In the genomic region with DNA sequence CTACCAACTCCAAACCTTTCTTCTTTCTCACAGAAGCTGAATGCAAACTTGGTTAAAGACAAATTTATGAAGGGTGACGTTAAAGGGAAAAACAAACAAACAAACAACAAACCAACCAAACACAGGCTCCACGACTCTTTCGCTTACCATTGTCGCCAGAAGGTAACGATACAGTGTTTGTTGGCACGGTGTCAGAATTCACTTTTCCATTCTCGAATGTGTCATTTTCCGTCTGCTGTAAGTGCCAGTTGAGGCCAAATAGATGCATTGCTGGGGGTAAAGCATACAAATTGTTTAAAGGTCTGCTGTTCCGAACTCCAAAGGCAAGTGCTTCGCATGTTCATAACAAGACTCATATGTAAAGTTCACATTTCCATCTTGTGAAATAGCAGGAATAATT, we compare ENCODE assay signal across 22 mouse cellular contexts.
A peak's percentile ranks its signal among the peaks of the same experiment; 100 is the strongest.
DNase-seq lines count a peak whose midpoint lies in the region; ATAC-seq and TF ChIP-seq lines count a peak whose summit lies in the region.
"Had no signal": no experiment of that assay in that cellular context is flagged by ENCODE, and none has a peak within 500 bp of the region (broad histone marks: within the 10 kb centered on the region; RNA-seq: fewer than 3 reads in every experiment).

No protein-coding gene starts in this region.

- H3K4me1 ChIP-seq in forebrain, embryonic 14.5 days (ENCODE audit: control insufficient read depth, insufficient read depth, low read length), result no peaks in the 10 kb centered on the region
- peaks cover 7% of the 10 kb centered on the region; the same call in 1 of the 2 replicates for H3K4me1 ChIP-seq in forebrain, embryonic 10.5 days
- peaks cover 6% of the 10 kb centered on the region; the same call in 1 of the 2 replicates for H3K4me1 ChIP-seq in forebrain, postnatal 0 days (ENCODE audit: insufficient read depth)
- peaks cover 9% of the 10 kb centered on the region for H3K4me1 ChIP-seq in forebrain, embryonic 13.5 days
- no peaks in the 10 kb centered on the region for H3K4me1 ChIP-seq in midbrain, embryonic 14.5 days (ENCODE audit: control insufficient read depth, insufficient read depth, low read length)

- no peaks in the 10 kb centered on the region for H3K27me3 ChIP-seq in forebrain, embryonic 14.5 days (replicated peaks; ENCODE audit: control insufficient read depth, insufficient read depth, low read length)
- H3K27me3 ChIP-seq in forebrain, embryonic 10.5 days (ENCODE audit: poor library complexity, severe bottlenecking), result no peaks in the 10 kb centered on the region
- H3K27me3 ChIP-seq in forebrain, postnatal 0 days (ENCODE audit: insufficient read depth, low read length), result no peaks in the 10 kb centered on the region
- H3K27me3 ChIP-seq in forebrain, embryonic 13.5 days, result no peaks in the 10 kb centered on the region
- no peaks in the 10 kb centered on the region for H3K27me3 ChIP-seq in midbrain, embryonic 14.5 days (ENCODE audit: control insufficient read depth, insufficient read depth, low read length)
- H3K27me3 ChIP-seq: embryonic facial prominence, embryonic 13.5 days had no signal

- H3K27ac ChIP-seq in forebrain, embryonic 14.5 days (ENCODE audit: low read depth, low read length), result no peak overlapping the region
- no peak overlapping the region for H3K27ac ChIP-seq in forebrain, embryonic 10.5 days
- H3K27ac ChIP-seq in forebrain, postnatal 0 days (ENCODE audit: low read depth, low read length), result no peak overlapping the region
- no peak overlapping the region for H3K27ac ChIP-seq in forebrain, embryonic 13.5 days
- H3K27ac ChIP-seq in midbrain, embryonic 14.5 days (replicated peaks; ENCODE audit: low read depth, low read length), result no peak overlapping the region
- H3K27ac ChIP-seq: embryonic facial prominence, embryonic 13.5 days; hindbrain, embryonic 10.5 days; hindbrain, embryonic 14.5 days had no signal

- DNase-seq in forebrain, embryonic 14.5 days (ENCODE audit: low spot score), result peak; percentile 68
- DNase-seq in forebrain, embryonic 10.5 days (ENCODE audit: extremely low spot score, low spot score), result no peak
- peak; percentile 58 for DNase-seq in forebrain, postnatal 0 days
- peak; percentile 13 for DNase-seq in retina, postnatal 1 day
- DNase-seq in retina, embryonic 14.5 days (ENCODE audit: low spot score), result no peak
- no peak for DNase-seq in midbrain, embryonic 14.5 days
- DNase-seq: adrenal gland, adult 2 months; adrenal gland, postnatal 14 days; cerebellum, adult 11-12 months; cerebellum, adult 8-10 months; cerebellum, postnatal 25 days; gastrocnemius, postnatal 10 days; gastrocnemius, postnatal 36 days; heart, postnatal 36 days; kidney, adult 2 months had no signal

- TF ChIP-seq CTCF in forebrain, postnatal 0 days (IDR thresholded peaks at IDR 0.05; ENCODE audit: low read depth), result no peak

- WGBS in forebrain, embryonic 14.5 days, result 59% methylated on average over 10 of the region's 10 CpGs
- WGBS in forebrain, embryonic 10.5 days, result 93% methylated on average over 10 of the region's 10 CpGs
- 46% methylated on average over 10 of the region's 10 CpGs for WGBS in forebrain, postnatal 0 days
- WGBS in forebrain, embryonic 13.5 days, result 68% methylated on average over 10 of the region's 10 CpGs
- WGBS in midbrain, embryonic 14.5 days, result 84% methylated on average over 10 of the region's 10 CpGs

- no peaks in the 10 kb centered on the region for H3K9me3 ChIP-seq in forebrain, embryonic 14.5 days (replicated peaks; ENCODE audit: control insufficient read depth, low read length)
- no peaks in the 10 kb centered on the region for H3K9me3 ChIP-seq in forebrain, embryonic 10.5 days
- no peaks in the 10 kb centered on the region for H3K9me3 ChIP-seq in forebrain, postnatal 0 days (ENCODE audit: low read length)
- no peaks in the 10 kb centered on the region for H3K9me3 ChIP-seq in forebrain, embryonic 13.5 days (replicated peaks)
- H3K9me3 ChIP-seq in midbrain, embryonic 14.5 days (ENCODE audit: control insufficient read depth, low read length), result no peaks in the 10 kb centered on the region
- H3K9me3 ChIP-seq: embryonic facial prominence, embryonic 13.5 days; hindbrain, embryonic 10.5 days had no signal

- peak; percentile 20; the same call in 1 of the 2 replicates for ATAC-seq in forebrain, embryonic 14.5 days
- ATAC-seq in forebrain, postnatal 0 days, result no peak
- ATAC-seq in forebrain, embryonic 13.5 days, result no peak; the same call in 1 of the 2 replicates
- no peak for ATAC-seq in midbrain, embryonic 14.5 days (ENCODE audit: low FRiP score, low TSS enrichment)
- ATAC-seq: CD4-positive, CD25-positive, alpha-beta regulatory T cell, adult 4 months; intestine, postnatal 0 days had no signal

- H3K36me3 ChIP-seq in forebrain, embryonic 14.5 days (ENCODE audit: control insufficient read depth, insufficient read depth, low read length), result no peaks in the 10 kb centered on the region
- H3K36me3 ChIP-seq in forebrain, embryonic 10.5 days (replicated peaks), result peaks cover 36% of the 10 kb centered on the region
- no peaks in the 10 kb centered on the region for H3K36me3 ChIP-seq in forebrain, postnatal 0 days (ENCODE audit: insufficient read depth)
- H3K36me3 ChIP-seq in forebrain, embryonic 13.5 days (ENCODE audit: poor library complexity, severe bottlenecking), result no peaks in the 10 kb centered on the region
- no peaks in the 10 kb centered on the region for H3K36me3 ChIP-seq in midbrain, embryonic 14.5 days (ENCODE audit: control insufficient read depth, insufficient read depth, low read length)

- no peak overlapping the region for H3K4me2 ChIP-seq in forebrain, embryonic 14.5 days (ENCODE audit: low read length)
- H3K4me2 ChIP-seq in forebrain, postnatal 0 days (ENCODE audit: low read depth), result no peak overlapping the region
- H3K4me2 ChIP-seq in forebrain, embryonic 13.5 days, result no peak overlapping the region
- H3K4me2 ChIP-seq in midbrain, embryonic 14.5 days (ENCODE audit: low read length), result no peak overlapping the region
- H3K4me2 ChIP-seq: embryonic facial prominence, embryonic 13.5 days; heart, embryonic 11.5 days; hindbrain, embryonic 14.5 days had no signal

- no peak overlapping the region for H3K4me3 ChIP-seq in forebrain, embryonic 14.5 days (ENCODE audit: low read depth, low read length)
- H3K4me3 ChIP-seq in forebrain, embryonic 10.5 days, result no peak overlapping the region
- no peak overlapping the region for H3K4me3 ChIP-seq in forebrain, postnatal 0 days (ENCODE audit: low read depth, low read length)
- no peak overlapping the region for H3K4me3 ChIP-seq in forebrain, embryonic 13.5 days
- no peak overlapping the region for H3K4me3 ChIP-seq in midbrain, embryonic 14.5 days (replicated peaks; ENCODE audit: low read depth, low read length)
- H3K4me3 ChIP-seq: embryonic facial prominence, embryonic 13.5 days; hindbrain, embryonic 10.5 days had no signal

- H3K9ac ChIP-seq in forebrain, embryonic 14.5 days (ENCODE audit: low read length), result no peak overlapping the region
- H3K9ac ChIP-seq in forebrain, postnatal 0 days, result no peak overlapping the region
- no peak overlapping the region for H3K9ac ChIP-seq in forebrain, embryonic 13.5 days
- H3K9ac ChIP-seq in midbrain, embryonic 14.5 days (replicated peaks; ENCODE audit: low read length), result no peak overlapping the region
- H3K9ac ChIP-seq: embryonic facial prominence, embryonic 13.5 days; hindbrain, embryonic 14.5 days had no signal

Comparison
In these comparisons a context has a peak if more than half of its experiments do, and no peak if none do; other contexts are left out.
1. DNase-seq: peak in forebrain, embryonic 14.5 days (single experiment), forebrain, postnatal 0 days (single experiment) and retina, postnatal 1 day (single experiment); none in forebrain, embryonic 10.5 days (single experiment), retina, embryonic 14.5 days (single experiment) and midbrain, embryonic 14.5 days (single experiment).